Mouse (Mus musculus) liver, adult 2 months (tissue): ENCODE data around the gene C1s1.

Experiments
- CTCF ChIP-seq: fragments of 200-500 bp; IDR thresholded peaks from 2 replicates; pipeline ENCODE4 v1.5.1; 2011; ENCODE audit warnings: low read depth, low read length, control low read depth
- POLR2A ChIP-seq: fragments of 200-500 bp; IDR thresholded peaks from 2 replicates; pipeline ENCODE4 v1.6.1; 2011; ENCODE audit warnings: low read length, control low read depth; ENCODE audit not compliant: insufficient read depth; ENCODE audit errors: extremely low read depth

- TF ChIP-seq CTCF = no peak
- no peak for TF ChIP-seq POLR2A
Observed at GRCm38 (mm10) chr6:124485414-124486144, 56.6 kb downstream of the C1s1 start.
